ENCODE assay signal across 27 mouse cellular contexts in the genomic region with DNA sequence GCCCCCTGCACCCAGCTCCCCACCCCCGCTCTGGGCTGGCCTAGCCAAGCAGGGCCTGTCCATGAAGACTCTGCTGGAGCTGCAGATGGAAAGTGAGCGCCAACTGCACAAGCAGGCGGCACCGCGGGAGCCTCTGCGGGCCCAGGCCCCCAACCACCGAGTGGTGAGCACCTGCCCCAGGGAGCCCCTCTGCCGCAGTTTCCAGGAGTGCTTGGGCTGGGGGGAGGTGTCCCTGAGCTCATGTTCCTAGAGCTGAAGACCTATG. TPM values are rescaled to one million over a fixed set of nuclear protein-coding genes. Genes with fewer than 3 reads are reported as not detected.
A peak's percentile ranks its signal among the peaks of the same experiment; 100 is the strongest.
DNase-seq lines count a peak whose midpoint lies in the region; ATAC-seq and TF ChIP-seq lines count a peak whose summit lies in the region.
"Had no signal": no experiment of that assay in that cellular context is flagged by ENCODE, and none has a peak within 500 bp of the region (broad histone marks: within the 10 kb centered on the region; RNA-seq: fewer than 3 reads in every experiment).

No protein-coding gene starts in this region.

- H3K27me3 ChIP-seq in forebrain, embryonic 13.5 days, result no peaks in the 10 kb centered on the region
- no peaks in the 10 kb centered on the region for H3K27me3 ChIP-seq in forebrain, postnatal 0 days (ENCODE audit: insufficient read depth, low read length)
- no peaks in the 10 kb centered on the region for H3K27me3 ChIP-seq in hindbrain, embryonic 13.5 days
- no peaks in the 10 kb centered on the region for H3K27me3 ChIP-seq in hindbrain, embryonic 16.5 days (replicated peaks; ENCODE audit: control insufficient read depth, insufficient read depth, low read length)
- no peaks in the 10 kb centered on the region for H3K27me3 ChIP-seq in midbrain, embryonic 15.5 days (replicated peaks)
- H3K27me3 ChIP-seq in midbrain, postnatal 0 days (ENCODE audit: insufficient read depth, low read length), result no peaks in the 10 kb centered on the region
- H3K27me3 ChIP-seq in heart, embryonic 10.5 days (ENCODE audit: insufficient read depth, poor library complexity, severe bottlenecking), result no peaks in the 10 kb centered on the region
- H3K27me3 ChIP-seq: liver, embryonic 15.5 days; lung, embryonic 15.5 days; neural tube, embryonic 12.5 days had no signal

- no peak for TF ChIP-seq POLR2A in olfactory bulb, adult 2 months (IDR thresholded peaks at IDR 0.05; ENCODE audit: insufficient read depth, low read depth, low read length)

- peaks cover 33% of the 10 kb centered on the region for H3K4me1 ChIP-seq in forebrain, embryonic 13.5 days
- H3K4me1 ChIP-seq in forebrain, postnatal 0 days (ENCODE audit: insufficient read depth), result no peaks in the 10 kb centered on the region
- peaks cover 33% of the 10 kb centered on the region for H3K4me1 ChIP-seq in hindbrain, embryonic 13.5 days (replicated peaks)
- peaks cover 11% of the 10 kb centered on the region for H3K4me1 ChIP-seq in hindbrain, embryonic 16.5 days (ENCODE audit: control insufficient read depth, insufficient read depth, low read depth, low read length)
- peaks cover 19% of the 10 kb centered on the region for H3K4me1 ChIP-seq in midbrain, embryonic 15.5 days
- no peaks in the 10 kb centered on the region for H3K4me1 ChIP-seq in midbrain, postnatal 0 days (ENCODE audit: insufficient read depth, low read length)
- H3K4me1 ChIP-seq in olfactory bulb, adult 2 months (ENCODE audit: control insufficient read depth, insufficient read depth, low read length), result peaks cover 63% of the 10 kb centered on the region
- H3K4me1 ChIP-seq in heart, embryonic 10.5 days, result peaks cover 35% of the 10 kb centered on the region

- no peak overlapping the region for H3K4me3 ChIP-seq in forebrain, embryonic 13.5 days
- H3K4me3 ChIP-seq in forebrain, postnatal 0 days (ENCODE audit: low read depth, low read length), result no peak overlapping the region
- no peak overlapping the region for H3K4me3 ChIP-seq in hindbrain, embryonic 13.5 days
- H3K4me3 ChIP-seq in hindbrain, embryonic 16.5 days (ENCODE audit: low read length), result no peak overlapping the region
- no peak overlapping the region for H3K4me3 ChIP-seq in midbrain, embryonic 15.5 days
- no peak overlapping the region for H3K4me3 ChIP-seq in midbrain, postnatal 0 days (ENCODE audit: low read depth, low read length)
- H3K4me3 ChIP-seq in olfactory bulb, adult 2 months (ENCODE audit: insufficient read depth, low read depth, low read length), result no peak overlapping the region
- no peak overlapping the region for H3K4me3 ChIP-seq in heart, embryonic 10.5 days
- H3K4me3 ChIP-seq: liver, embryonic 15.5 days; lung, embryonic 15.5 days; neural tube, embryonic 12.5 days had no signal

- no peak for DNase-seq in forebrain, postnatal 0 days
- DNase-seq in midbrain, postnatal 0 days (ENCODE audit: low spot score), result no peak
- no peak for DNase-seq in heart, embryonic 10.5 days (ENCODE audit: low spot score)
- DNase-seq: adrenal gland, postnatal 14 days; cerebellum, adult 9-10 months; right cerebral cortex, adult 18-20 months; right cerebral cortex, postnatal 4 days; thymus, postnatal 25 days had no signal

- no peak for TF ChIP-seq CTCF in forebrain, postnatal 0 days (IDR thresholded peaks at IDR 0.05; ENCODE audit: low read depth)
- TF ChIP-seq CTCF in midbrain, postnatal 0 days (IDR thresholded peaks at IDR 0.05), result no peak
- TF ChIP-seq CTCF in olfactory bulb, adult 2 months (IDR thresholded peaks at IDR 0.05; ENCODE audit: insufficient read depth, low read depth, low read length), result no peak

- no peaks in the 10 kb centered on the region for H3K9me3 ChIP-seq in forebrain, embryonic 13.5 days (replicated peaks)
- H3K9me3 ChIP-seq in forebrain, postnatal 0 days (ENCODE audit: low read length), result no peaks in the 10 kb centered on the region
- H3K9me3 ChIP-seq in hindbrain, embryonic 13.5 days, result no peaks in the 10 kb centered on the region
- H3K9me3 ChIP-seq in hindbrain, embryonic 16.5 days (ENCODE audit: control insufficient read depth, low read length), result no peaks in the 10 kb centered on the region
- H3K9me3 ChIP-seq in midbrain, embryonic 15.5 days, result no peaks in the 10 kb centered on the region
- no peaks in the 10 kb centered on the region for H3K9me3 ChIP-seq in midbrain, postnatal 0 days (ENCODE audit: low read length)
- H3K9me3 ChIP-seq in heart, embryonic 10.5 days, result no peaks in the 10 kb centered on the region
- H3K9me3 ChIP-seq: liver, embryonic 15.5 days; lung, embryonic 15.5 days; neural tube, embryonic 12.5 days had no signal

- H3K9ac ChIP-seq in forebrain, embryonic 13.5 days, result 0 out of 2 replicates have a peak overlapping the region, but pooled peaks have one; percentile 1
- no peak overlapping the region for H3K9ac ChIP-seq in forebrain, postnatal 0 days
- no peak overlapping the region for H3K9ac ChIP-seq in hindbrain, embryonic 13.5 days
- H3K9ac ChIP-seq in hindbrain, embryonic 16.5 days (ENCODE audit: low read depth, low read length), result no peak overlapping the region
- H3K9ac ChIP-seq in midbrain, embryonic 15.5 days, result no peak overlapping the region
- H3K9ac ChIP-seq in midbrain, postnatal 0 days (replicated peaks; ENCODE audit: low read length, poor library complexity, severe bottlenecking), result no peak overlapping the region
- H3K9ac ChIP-seq: liver, embryonic 15.5 days; lung, embryonic 15.5 days; neural tube, embryonic 12.5 days had no signal

- H3K36me3 ChIP-seq in forebrain, embryonic 13.5 days (ENCODE audit: poor library complexity, severe bottlenecking), result peaks cover 99% of the 10 kb centered on the region
- peaks cover 93% of the 10 kb centered on the region for H3K36me3 ChIP-seq in forebrain, postnatal 0 days (ENCODE audit: insufficient read depth)
- peaks cover 97% of the 10 kb centered on the region for H3K36me3 ChIP-seq in hindbrain, embryonic 13.5 days
- peaks cover 76% of the 10 kb centered on the region for H3K36me3 ChIP-seq in hindbrain, embryonic 16.5 days (ENCODE audit: control insufficient read depth, insufficient read depth, low read length)
- peaks cover 88% of the 10 kb centered on the region for H3K36me3 ChIP-seq in midbrain, embryonic 15.5 days (replicated peaks)
- H3K36me3 ChIP-seq in midbrain, postnatal 0 days (ENCODE audit: insufficient read depth, low read length), result peaks cover 95% of the 10 kb centered on the region
- H3K36me3 ChIP-seq in heart, embryonic 10.5 days, result peaks cover 97% of the 10 kb centered on the region

- no peak for ATAC-seq in forebrain, embryonic 13.5 days
- ATAC-seq in forebrain, postnatal 0 days, result no peak
- ATAC-seq in hindbrain, embryonic 13.5 days (ENCODE audit: low FRiP score), result no peak
- no peak for ATAC-seq in hindbrain, embryonic 16.5 days
- no peak for ATAC-seq in midbrain, embryonic 15.5 days (replicated peaks)
- no peak for ATAC-seq in midbrain, postnatal 0 days (ENCODE audit: low FRiP score)
- ATAC-seq: intestine, postnatal 0 days had no signal

- no peak overlapping the region for H3K27ac ChIP-seq in forebrain, embryonic 13.5 days
- no peak overlapping the region for H3K27ac ChIP-seq in forebrain, postnatal 0 days (ENCODE audit: low read depth, low read length)
- H3K27ac ChIP-seq in hindbrain, embryonic 13.5 days, result peak overlapping the region; percentile 50; the same call in 1 of the 2 replicates
- H3K27ac ChIP-seq in hindbrain, embryonic 16.5 days (ENCODE audit: low read depth, low read length), result no peak overlapping the region
- H3K27ac ChIP-seq in midbrain, embryonic 15.5 days, result 0 out of 2 replicates have a peak overlapping the region, but pooled peaks have one; percentile 17
- H3K27ac ChIP-seq in midbrain, postnatal 0 days (ENCODE audit: low read depth, low read length), result no peak overlapping the region
- H3K27ac ChIP-seq in olfactory bulb, adult 2 months (ENCODE audit: insufficient read depth, low read depth, low read length), result peak overlapping the region; percentile 81; the same call in 1 of the 2 replicates
- no peak overlapping the region for H3K27ac ChIP-seq in heart, embryonic 10.5 days
- H3K27ac ChIP-seq: liver, embryonic 15.5 days; lung, embryonic 15.5 days; neural tube, embryonic 12.5 days had no signal

- WGBS in forebrain, embryonic 13.5 days, result 84% methylated on average over 8 of the region's 8 CpGs
- WGBS in forebrain, postnatal 0 days, result 85% methylated on average over 8 of the region's 8 CpGs
- WGBS in hindbrain, embryonic 13.5 days, result 85% methylated on average over 8 of the region's 8 CpGs
- WGBS in hindbrain, embryonic 16.5 days, result 81% methylated on average over 8 of the region's 8 CpGs
- WGBS in midbrain, embryonic 15.5 days, result 80% methylated on average over 8 of the region's 8 CpGs
- WGBS in midbrain, postnatal 0 days, result 89% methylated on average over 8 of the region's 8 CpGs
- 67% methylated on average over 8 of the region's 8 CpGs for WGBS in olfactory bulb, adult 2 months
- WGBS in heart, embryonic 10.5 days, result 87% methylated on average over 8 of the region's 8 CpGs

- H3K4me2 ChIP-seq in forebrain, embryonic 13.5 days, result no peak overlapping the region
- no peak overlapping the region for H3K4me2 ChIP-seq in forebrain, postnatal 0 days (ENCODE audit: low read depth)
- no peak overlapping the region for H3K4me2 ChIP-seq in hindbrain, embryonic 13.5 days
- H3K4me2 ChIP-seq in hindbrain, embryonic 16.5 days (ENCODE audit: low read length), result no peak overlapping the region
- H3K4me2 ChIP-seq in midbrain, embryonic 15.5 days, result no peak overlapping the region
- no peak overlapping the region for H3K4me2 ChIP-seq in midbrain, postnatal 0 days (ENCODE audit: low read depth, low read length, poor library complexity, severe bottlenecking)
- H3K4me2 ChIP-seq: liver, embryonic 15.5 days; lung, embryonic 15.5 days; neural tube, embryonic 12.5 days had no signal

RNA-seq across cellular contexts. Expression of a gene that starts 5.8 kb away (rescaled TPM):
- 16.1 and 17.5 TPM in 2 replicates for polyA plus RNA-seq in forebrain, embryonic 13.5 days (2015; fragmentation: Nextera tagmentation; extraction: Ambion mirVana)
- total RNA-seq in forebrain, postnatal 0 days (2014; rRNA removed), result 21.1 and 25.2 TPM in 2 replicates
- 6.1 and 10.6 TPM in 2 replicates for polyA plus RNA-seq in forebrain, postnatal 0 days (2015; fragmentation: Nextera tagmentation; extraction: Ambion mirVana)
- 17.9 and 19.5 TPM in 2 replicates for polyA plus RNA-seq in hindbrain, embryonic 13.5 days (2015; fragmentation: Nextera tagmentation; extraction: Ambion mirVana)
- 11.8 and 16.3 TPM in 2 replicates for polyA plus RNA-seq in hindbrain, embryonic 16.5 days (2015; fragmentation: Nextera tagmentation; extraction: Ambion mirVana)
- 20.2 and 23.5 TPM in 2 replicates for polyA plus RNA-seq in midbrain, embryonic 15.5 days (2015; fragmentation: Nextera tagmentation; extraction: Ambion mirVana)
- total RNA-seq in midbrain, postnatal 0 days (2014; rRNA removed), result 23.6 and 30.8 TPM in 2 replicates
- 16.3 and 17.8 TPM in 2 replicates for polyA plus RNA-seq in midbrain, postnatal 0 days (2015; fragmentation: Nextera tagmentation; extraction: Ambion mirVana)
- not detected in 2 replicates for polyA plus RNA-seq in olfactory bulb, adult 2 months (2012; ENCODE audit: insufficient read depth, insufficient read length, low replicate concordance, missing spikeins)
- 8.0 and 10.8 TPM in 2 replicates for polyA plus RNA-seq in heart, embryonic 10.5 days (2016; fragmentation: Nextera tagmentation; extraction: Ambion mirVana)

RNA-seq across cellular contexts. Expression of a gene that starts 8.9 kb away (rescaled TPM):
- polyA plus RNA-seq in forebrain, embryonic 13.5 days (2015; fragmentation: Nextera tagmentation; extraction: Ambion mirVana), result 0.35 TPM in 1 of 2 replicates, not detected in the other
- not detected in 2 replicates for total RNA-seq in forebrain, postnatal 0 days (2014; rRNA removed)
- polyA plus RNA-seq in forebrain, postnatal 0 days (2015; fragmentation: Nextera tagmentation; extraction: Ambion mirVana), result not detected in 2 replicates
- not detected in 2 replicates for polyA plus RNA-seq in hindbrain, embryonic 13.5 days (2015; fragmentation: Nextera tagmentation; extraction: Ambion mirVana)
- not detected in 2 replicates for polyA plus RNA-seq in hindbrain, embryonic 16.5 days (2015; fragmentation: Nextera tagmentation; extraction: Ambion mirVana)
- not detected in 2 replicates for polyA plus RNA-seq in midbrain, embryonic 15.5 days (2015; fragmentation: Nextera tagmentation; extraction: Ambion mirVana)
- not detected in 2 replicates for total RNA-seq in midbrain, postnatal 0 days (2014; rRNA removed)
- polyA plus RNA-seq in midbrain, postnatal 0 days (2015; fragmentation: Nextera tagmentation; extraction: Ambion mirVana), result not detected in 2 replicates
- polyA plus RNA-seq in olfactory bulb, adult 2 months (2012; ENCODE audit: insufficient read depth, insufficient read length, low replicate concordance, missing spikeins), result not detected in 2 replicates
- polyA plus RNA-seq in heart, embryonic 10.5 days (2016; fragmentation: Nextera tagmentation; extraction: Ambion mirVana), result 0.28 and 2.3 TPM in 2 replicates
- total RNA-seq: adrenal gland, postnatal 14 days; gastrocnemius, adult 8-10 months; heart, adult 18-20 months; heart, postnatal 25 days; left cerebral cortex, adult 18-20 months; left cerebral cortex, postnatal 25 days; megakaryocyte-erythroid progenitor cell, adult 5-6 weeks had no signal
- polyA plus RNA-seq: C2C12; cortical plate, adult 2 months; heart, embryonic 14.5 days; intestine, postnatal 0 days; kidney, embryonic 14.5 days; neural tube, embryonic 12.5 days had no signal

RNA-seq across cellular contexts. Expression of a gene that starts 9.1 kb away (rescaled TPM):
- 483 and 508 TPM in 2 replicates for polyA plus RNA-seq in forebrain, embryonic 13.5 days (2015; fragmentation: Nextera tagmentation; extraction: Ambion mirVana)
- 1,237 and 1,339 TPM in 2 replicates for total RNA-seq in forebrain, postnatal 0 days (2014; rRNA removed)
- polyA plus RNA-seq in forebrain, postnatal 0 days (2015; fragmentation: Nextera tagmentation; extraction: Ambion mirVana), result 766 and 769 TPM in 2 replicates
- 529 and 536 TPM in 2 replicates for polyA plus RNA-seq in hindbrain, embryonic 13.5 days (2015; fragmentation: Nextera tagmentation; extraction: Ambion mirVana)
- 519 and 521 TPM in 2 replicates for polyA plus RNA-seq in hindbrain, embryonic 16.5 days (2015; fragmentation: Nextera tagmentation; extraction: Ambion mirVana)
- polyA plus RNA-seq in midbrain, embryonic 15.5 days (2015; fragmentation: Nextera tagmentation; extraction: Ambion mirVana), result 525 and 570 TPM in 2 replicates
- total RNA-seq in midbrain, postnatal 0 days (2014; rRNA removed), result 1,154 and 1,456 TPM in 2 replicates
- polyA plus RNA-seq in midbrain, postnatal 0 days (2015; fragmentation: Nextera tagmentation; extraction: Ambion mirVana), result 590 and 632 TPM in 2 replicates
- not detected in 2 replicates for polyA plus RNA-seq in olfactory bulb, adult 2 months (2012; ENCODE audit: insufficient read depth, insufficient read length, low replicate concordance, missing spikeins)
- polyA plus RNA-seq in heart, embryonic 10.5 days (2016; fragmentation: Nextera tagmentation; extraction: Ambion mirVana), result 287 and 294 TPM in 2 replicates

RNA-seq across cellular contexts. Expression of a gene that starts 21.9 kb away (rescaled TPM):
- 75.6 and 82.9 TPM in 2 replicates for polyA plus RNA-seq in forebrain, embryonic 13.5 days (2015; fragmentation: Nextera tagmentation; extraction: Ambion mirVana)
- 79.1 and 80.6 TPM in 2 replicates for total RNA-seq in forebrain, postnatal 0 days (2014; rRNA removed)
- 99.2 and 110 TPM in 2 replicates for polyA plus RNA-seq in forebrain, postnatal 0 days (2015; fragmentation: Nextera tagmentation; extraction: Ambion mirVana)
- 82.2 and 85.1 TPM in 2 replicates for polyA plus RNA-seq in hindbrain, embryonic 13.5 days (2015; fragmentation: Nextera tagmentation; extraction: Ambion mirVana)
- 79.3 and 87.0 TPM in 2 replicates for polyA plus RNA-seq in hindbrain, embryonic 16.5 days (2015; fragmentation: Nextera tagmentation; extraction: Ambion mirVana)
- polyA plus RNA-seq in midbrain, embryonic 15.5 days (2015; fragmentation: Nextera tagmentation; extraction: Ambion mirVana), result 77.7 and 82.1 TPM in 2 replicates
- 73.2 and 95.3 TPM in 2 replicates for total RNA-seq in midbrain, postnatal 0 days (2014; rRNA removed)
- polyA plus RNA-seq in midbrain, postnatal 0 days (2015; fragmentation: Nextera tagmentation; extraction: Ambion mirVana), result 91.5 and 95.6 TPM in 2 replicates
- polyA plus RNA-seq in olfactory bulb, adult 2 months (2012; ENCODE audit: insufficient read depth, insufficient read length, low replicate concordance, missing spikeins), result not detected in 2 replicates
- polyA plus RNA-seq in heart, embryonic 10.5 days (2016; fragmentation: Nextera tagmentation; extraction: Ambion mirVana), result 50.6 and 56.6 TPM in 2 replicates

RNA-seq across cellular contexts. Expression of a gene that starts 29.1 kb away (rescaled TPM):
- polyA plus RNA-seq in forebrain, embryonic 13.5 days (2015; fragmentation: Nextera tagmentation; extraction: Ambion mirVana), result 144 and 174 TPM in 2 replicates
- 234 and 254 TPM in 2 replicates for total RNA-seq in forebrain, postnatal 0 days (2014; rRNA removed)
- polyA plus RNA-seq in forebrain, postnatal 0 days (2015; fragmentation: Nextera tagmentation; extraction: Ambion mirVana), result 256 and 281 TPM in 2 replicates
- polyA plus RNA-seq in hindbrain, embryonic 13.5 days (2015; fragmentation: Nextera tagmentation; extraction: Ambion mirVana), result 256 and 271 TPM in 2 replicates
- 268 and 271 TPM in 2 replicates for polyA plus RNA-seq in hindbrain, embryonic 16.5 days (2015; fragmentation: Nextera tagmentation; extraction: Ambion mirVana)
- 339 and 342 TPM in 2 replicates for polyA plus RNA-seq in midbrain, embryonic 15.5 days (2015; fragmentation: Nextera tagmentation; extraction: Ambion mirVana)
- 248 and 270 TPM in 2 replicates for total RNA-seq in midbrain, postnatal 0 days (2014; rRNA removed)
- 264 and 287 TPM in 2 replicates for polyA plus RNA-seq in midbrain, postnatal 0 days (2015; fragmentation: Nextera tagmentation; extraction: Ambion mirVana)
- polyA plus RNA-seq in olfactory bulb, adult 2 months (2012; ENCODE audit: insufficient read depth, insufficient read length, low replicate concordance, missing spikeins), result not detected in 2 replicates
- polyA plus RNA-seq in heart, embryonic 10.5 days (2016; fragmentation: Nextera tagmentation; extraction: Ambion mirVana), result 0.07 TPM in 1 of 2 replicates, not detected in the other
- total RNA-seq: gastrocnemius, adult 8-10 months; heart, adult 18-20 months; heart, postnatal 25 days; megakaryocyte-erythroid progenitor cell, adult 5-6 weeks had no signal
- polyA plus RNA-seq: C2C12; kidney, embryonic 14.5 days had no signal

Comparison
In these comparisons a context has a peak if more than half of its experiments do, and no peak if none do; other contexts are left out.
1. H3K27ac ChIP-seq: peak in hindbrain, embryonic 13.5 days (single experiment), midbrain, embryonic 15.5 days (single experiment) and olfactory bulb, adult 2 months (single experiment); none in forebrain, embryonic 13.5 days (single experiment), forebrain, postnatal 0 days (single experiment), hindbrain, embryonic 16.5 days (single experiment), midbrain, postnatal 0 days (single experiment) and heart, embryonic 10.5 days (single experiment).